Mouse (Mus musculus): Measurements from ENCODE around the gene Ccdc152.
"Not testable (repeated sequence)": the region's sequence is repeated elsewhere in the genome, so short reads cannot be mapped to it uniquely, and the experiment has no call there.

Gene Ccdc152

DNA sequence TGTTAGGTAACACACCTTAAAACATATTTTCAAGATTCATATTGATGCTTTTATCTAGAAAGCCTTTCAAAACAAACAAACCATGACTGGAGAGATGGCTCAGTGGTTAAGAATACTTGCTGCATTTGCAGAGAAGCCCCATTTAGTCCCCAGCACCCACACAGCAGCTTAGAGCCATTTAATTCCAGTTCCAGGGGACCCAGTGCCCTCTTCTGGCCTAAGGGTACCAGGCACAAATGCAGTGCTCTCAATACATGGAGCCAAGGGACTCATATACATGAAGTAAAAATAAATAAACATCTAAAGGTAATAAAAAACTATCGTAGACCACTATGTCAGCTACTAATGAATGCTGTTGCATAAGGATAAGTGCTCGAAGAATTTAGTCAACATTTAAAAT, 25.9 kb downstream of the Ccdc152 start:
- no peak for DNase-seq (ENCODE audit: low spot score)

GRCm38 (mm10) chr15:3273191-3273590, 30.1 kb downstream of the Ccdc152 start:
- no peak for DNase-seq (ENCODE audit: low spot score)

DNA sequence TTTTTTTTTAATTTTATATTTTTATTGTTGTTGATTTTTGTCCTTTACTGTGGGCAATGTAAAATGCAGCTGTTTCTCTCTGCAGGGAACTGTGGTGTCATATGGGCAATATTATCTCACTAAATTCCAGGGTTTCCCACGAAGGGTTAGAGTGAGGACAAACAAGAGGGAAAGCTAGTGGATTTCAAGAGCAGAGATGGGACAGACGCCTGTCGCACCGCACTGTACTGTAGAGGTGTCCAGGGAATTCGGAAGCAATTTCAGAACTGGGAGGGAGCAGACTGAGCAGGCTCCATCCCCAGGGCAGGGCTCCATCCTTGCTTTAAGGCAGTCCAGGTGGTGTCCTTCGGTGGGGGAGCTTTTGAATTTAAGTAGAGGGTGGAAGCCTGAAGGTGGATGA, 32.1 kb downstream of the Ccdc152 start:
- no peak for DNase-seq (ENCODE audit: low spot score)

GRCm38 (mm10) chr15:3270646-3271077, 32.7 kb downstream of the Ccdc152 start:
- DNase-seq (ENCODE audit: low spot score), result peak; percentile 83

- DNase-seq (ENCODE audit: low spot score), result no peak
These were observed 33.2 kb downstream of the Ccdc152 start for GRCm38 (mm10) chr15:3269996-3270645.

- DNase-seq (ENCODE audit: low spot score), result no peak
These were observed 33.8 kb downstream of the Ccdc152 start for GRCm38 (mm10) chr15:3269496-3269895.

DNA sequence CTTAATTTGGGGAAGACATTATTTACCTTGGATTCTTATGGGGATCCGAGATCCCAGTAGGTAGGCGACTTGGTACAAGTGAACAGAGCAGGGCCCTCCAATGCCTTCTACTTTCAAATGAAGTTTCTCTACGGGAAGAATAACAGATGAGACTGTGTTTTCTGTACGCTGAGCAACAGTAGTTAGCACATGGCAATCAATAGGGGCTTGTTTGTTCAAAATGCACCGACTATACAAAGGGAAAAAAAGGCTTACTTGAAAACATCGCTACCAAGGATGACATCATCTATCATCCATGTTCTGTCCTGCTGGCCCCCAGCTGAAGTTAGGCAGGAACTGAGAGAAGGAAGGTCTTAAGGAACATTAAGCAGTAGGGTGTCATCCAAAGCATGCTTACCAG, 35.1 kb downstream of the Ccdc152 start, which contains the start of gene Selenop:
Gene Selenop, plus strand, starts transcription at position 301 of the 400 bp plus-strand sequence.
- DNase-seq (ENCODE audit: low spot score), result no peak

DNA sequence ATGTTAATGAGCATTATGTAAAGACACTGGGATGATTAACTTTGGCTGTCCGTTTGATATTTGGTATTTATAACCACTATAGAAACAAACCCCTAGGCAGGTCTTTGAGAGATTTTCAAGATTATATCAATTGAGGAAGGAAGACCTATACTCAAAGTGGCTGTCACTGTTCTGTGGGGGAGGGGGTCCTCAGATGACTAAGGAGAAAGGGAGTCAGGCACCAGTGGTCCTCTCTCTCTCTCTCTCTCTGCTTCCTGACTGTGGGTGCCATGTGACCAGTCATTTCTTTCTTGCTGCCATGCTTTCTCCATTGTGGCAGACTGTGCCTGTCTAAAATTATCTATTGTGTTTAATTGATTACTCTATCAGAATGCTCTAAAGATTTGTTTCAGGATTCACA, 38.5 kb downstream of the Ccdc152 start:
- DNase-seq (ENCODE audit: low spot score), result no peak

- DNase-seq (ENCODE audit: low spot score), result no peak
These were observed 39.0 kb downstream of the Ccdc152 start for GRCm38 (mm10) chr15:3264293-3264692.

DNA sequence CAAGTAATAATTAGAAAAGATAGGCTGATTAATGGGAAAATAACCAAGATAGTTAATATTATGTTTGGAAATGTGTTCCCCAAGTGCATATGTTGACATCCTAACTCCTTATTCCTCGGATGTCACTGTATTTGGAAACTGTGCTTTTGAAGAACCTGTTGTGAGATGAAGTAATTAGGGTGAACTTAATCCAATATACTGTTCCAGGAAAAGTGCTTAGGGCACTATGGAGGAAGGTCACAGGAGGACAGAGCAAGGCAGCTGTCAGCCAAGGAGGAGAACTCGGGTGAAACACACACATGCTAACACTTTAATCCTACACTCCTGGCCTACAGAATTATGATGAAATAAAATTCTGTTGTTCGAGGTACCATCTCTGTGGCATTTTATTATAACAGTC, 40.4 kb downstream of the Ccdc152 start:
- no peak for DNase-seq (ENCODE audit: low spot score)

DNA sequence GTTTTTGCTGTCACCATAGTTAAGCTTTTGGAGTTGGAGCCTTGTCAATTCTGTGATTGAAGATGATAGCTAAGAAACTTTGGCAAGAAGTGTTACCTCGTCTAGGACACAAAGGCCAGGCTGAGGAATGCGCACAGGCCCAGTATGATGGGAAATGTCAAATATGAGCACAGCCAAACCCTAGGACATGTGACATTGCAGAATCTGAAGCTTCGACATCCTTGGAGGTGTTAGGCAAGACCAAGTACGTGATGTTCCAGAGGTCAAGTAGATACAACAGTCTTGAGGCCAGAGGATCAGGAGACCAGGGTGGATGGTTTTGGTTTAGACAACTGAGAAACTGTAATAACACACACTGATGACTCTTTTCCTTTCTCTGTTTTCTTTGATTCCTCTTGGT, 43.0 kb downstream of the Ccdc152 start:
- no peak for DNase-seq (ENCODE audit: low spot score)

GRCm38 (mm10) chr15:3259025-3259424, 44.3 kb downstream of the Ccdc152 start:
- DNase-seq (ENCODE audit: low spot score), result no peak

DNA sequence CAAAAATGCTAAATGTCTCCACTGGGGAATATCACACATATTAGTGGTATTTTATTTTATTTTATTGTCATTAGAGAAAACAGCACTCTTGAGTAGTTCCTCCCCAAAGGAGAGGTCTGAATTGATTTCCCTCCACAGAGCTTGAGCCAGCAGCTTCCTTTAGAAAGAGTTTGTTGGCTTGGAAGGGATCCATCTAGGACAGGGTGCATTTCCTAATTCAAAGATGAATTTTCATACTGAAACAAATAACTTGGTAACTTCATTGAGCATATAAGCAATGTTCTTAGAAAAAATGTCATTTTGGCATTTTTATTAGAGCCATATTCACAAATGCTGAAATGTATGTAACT, 51.6 kb downstream of the Ccdc152 start:
- no peak for DNase-seq (ENCODE audit: low spot score)

- DNase-seq (ENCODE audit: low spot score), result no peak
These were observed 52.2 kb downstream of the Ccdc152 start for GRCm38 (mm10) chr15:3251031-3251717.

- no peak for DNase-seq (ENCODE audit: low spot score)
These were observed 52.7 kb downstream of the Ccdc152 start for GRCm38 (mm10) chr15:3250620-3251019.

DNA sequence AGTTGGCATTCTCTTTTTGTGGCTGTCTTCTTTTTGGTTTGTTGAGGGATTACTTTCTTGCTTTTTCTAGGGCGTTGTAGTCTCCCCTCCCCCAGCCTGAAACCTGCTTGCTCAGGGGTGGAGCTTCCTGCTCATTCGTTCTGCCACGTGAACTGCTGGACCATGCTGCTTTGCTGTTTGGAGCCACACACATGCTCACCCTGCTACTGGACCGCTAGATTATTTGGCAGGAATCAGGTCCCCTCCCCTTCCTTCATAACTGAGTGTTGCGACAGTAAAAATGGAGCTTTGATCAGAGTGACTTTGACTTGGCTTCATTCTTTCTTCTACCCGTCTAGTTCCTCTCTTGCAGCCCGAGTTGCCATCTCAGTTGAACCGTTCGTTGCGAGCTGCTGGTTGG, 58.3 kb downstream of the Ccdc152 start:
- DNase-seq (ENCODE audit: low spot score), result not testable (repeated sequence)

DNA sequence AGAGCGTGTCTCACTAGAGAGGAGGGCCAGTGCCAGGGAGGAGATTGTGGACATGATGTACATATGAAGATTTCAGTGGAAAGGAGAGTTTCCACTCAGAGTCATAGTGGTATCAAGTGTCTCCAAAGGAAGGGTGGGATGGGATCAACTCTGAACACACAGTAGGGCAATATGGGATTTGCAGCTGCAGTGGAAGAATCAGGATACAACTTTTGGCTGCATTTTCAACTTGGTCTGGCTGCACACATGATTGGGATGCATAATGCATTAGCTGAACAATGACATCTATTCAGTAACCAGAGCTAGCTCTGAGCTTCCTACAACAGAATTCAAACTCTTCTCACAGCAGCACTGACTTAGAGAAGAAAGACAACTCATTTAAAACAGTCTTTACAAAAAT, 65.4 kb downstream of the Ccdc152 start:
- DNase-seq (ENCODE audit: low spot score), result no peak

GRCm38 (mm10) chr15:3236338-3236737, 67.0 kb downstream of the Ccdc152 start:
- no peak for DNase-seq (ENCODE audit: low spot score)

GRCm38 (mm10) chr15:3233837-3234551, 69.3 kb downstream of the Ccdc152 start:
- no peak for DNase-seq (ENCODE audit: low spot score)

DNA sequence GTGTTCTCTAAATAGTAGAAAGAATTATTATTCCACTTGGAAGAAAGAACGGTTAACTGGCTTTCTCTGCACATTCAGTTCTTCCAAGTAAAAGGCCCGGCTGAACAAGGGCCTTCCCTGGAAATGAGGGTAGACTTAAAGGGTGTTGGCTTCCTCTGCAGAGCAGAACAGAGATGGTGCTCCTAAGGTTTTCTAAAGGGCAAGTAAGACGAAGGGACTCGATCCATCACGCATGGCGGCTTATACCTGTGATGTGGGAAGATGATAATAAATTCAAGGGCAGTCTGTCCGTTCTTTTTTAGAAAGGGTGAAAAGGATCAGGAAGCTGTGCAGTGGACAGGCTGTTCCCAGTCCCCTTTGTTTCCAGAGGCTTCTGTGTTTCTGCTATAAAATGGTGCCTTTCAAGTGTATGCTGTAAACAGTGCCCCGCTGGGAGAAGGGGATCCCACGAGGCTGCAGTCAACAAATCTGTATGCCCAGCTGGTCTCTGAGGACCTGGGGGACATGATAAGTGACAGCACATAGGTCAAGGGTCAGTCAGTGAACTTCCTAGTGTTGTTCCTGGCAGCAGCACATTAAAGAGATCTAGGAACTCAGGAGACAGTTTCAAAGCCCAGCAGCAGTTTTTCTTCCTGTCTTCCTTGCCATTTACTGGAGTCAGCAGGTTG, 71.0 kb downstream of the Ccdc152 start:
- no peak for DNase-seq (ENCODE audit: low spot score)

DNA sequence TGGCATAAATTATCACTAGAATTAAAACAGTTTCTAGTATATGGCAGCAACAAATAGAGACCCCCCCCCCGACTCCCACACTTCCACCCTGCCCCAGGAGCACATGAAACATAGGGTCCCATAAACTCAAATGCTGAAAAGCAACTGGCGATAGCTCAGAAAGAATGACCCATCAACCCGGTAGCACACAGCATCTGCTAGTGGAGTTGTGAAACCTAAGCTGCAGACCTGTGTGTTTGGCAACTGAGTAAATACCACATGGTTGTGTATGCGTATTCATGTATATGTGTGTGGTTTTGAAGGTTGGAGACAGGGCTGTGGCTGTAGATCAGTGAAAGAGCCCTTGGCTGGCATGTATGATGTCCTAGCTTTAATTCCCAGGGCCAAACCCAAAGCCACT, 72.3 kb downstream of the Ccdc152 start:
- DNase-seq (ENCODE audit: low spot score), result no peak
